Mouse (Mus musculus): ENCODE measurements around the gene Gm35549. TPM values are rescaled to one million over a fixed set of nuclear protein-coding genes. Genes with fewer than 3 reads are reported as not detected.
"Not testable (repeated sequence)": the region's sequence is repeated elsewhere in the genome, so short reads cannot be mapped to it uniquely, and the experiment has no call there.

Gene Gm35549
- total RNA-seq (2017): not detected in 2 replicates

DNA sequence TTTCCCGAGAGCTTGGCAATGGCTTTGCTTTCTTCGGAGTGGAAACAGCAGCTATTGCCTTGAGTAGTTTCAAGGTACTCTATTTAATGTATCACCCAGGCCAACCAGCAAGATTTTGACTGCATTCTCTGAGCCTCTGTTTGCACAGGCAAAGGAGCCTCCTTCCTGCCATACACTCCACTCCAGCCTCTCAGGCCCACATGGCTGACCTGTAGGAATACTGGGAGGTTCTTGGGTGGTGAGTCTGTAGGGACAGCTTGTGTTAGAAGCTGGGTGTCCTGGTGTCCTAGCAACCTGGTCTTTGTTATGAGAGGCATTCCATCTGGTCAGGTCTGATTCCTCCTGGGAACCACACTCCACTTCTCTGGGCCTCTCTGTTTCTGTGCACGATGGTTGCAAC lies at the start of gene Gm35549:
Gene Gm35549 (minus strand): TSS at position 276 of the 400 bp plus-strand sequence.
- no peak for ATAC-seq (replicated peaks; ENCODE audit: low read depth, poor library complexity, severe bottlenecking)

- peak; percentile 81 for ATAC-seq (replicated peaks; ENCODE audit: low read depth, poor library complexity, severe bottlenecking)
Observed at GRCm38 (mm10) chr9:122886372-122887179, 42.7 kb upstream of the Gm35549 start.

- no peak for ATAC-seq (replicated peaks; ENCODE audit: low read depth, poor library complexity, severe bottlenecking)
Observed at GRCm38 (mm10) chr9:122885385-122885784, 41.5 kb upstream of the Gm35549 start, which contains the start of gene Zkscan7. TSS of gene Zkscan7 (plus strand) at chr9:122885685.

DNA sequence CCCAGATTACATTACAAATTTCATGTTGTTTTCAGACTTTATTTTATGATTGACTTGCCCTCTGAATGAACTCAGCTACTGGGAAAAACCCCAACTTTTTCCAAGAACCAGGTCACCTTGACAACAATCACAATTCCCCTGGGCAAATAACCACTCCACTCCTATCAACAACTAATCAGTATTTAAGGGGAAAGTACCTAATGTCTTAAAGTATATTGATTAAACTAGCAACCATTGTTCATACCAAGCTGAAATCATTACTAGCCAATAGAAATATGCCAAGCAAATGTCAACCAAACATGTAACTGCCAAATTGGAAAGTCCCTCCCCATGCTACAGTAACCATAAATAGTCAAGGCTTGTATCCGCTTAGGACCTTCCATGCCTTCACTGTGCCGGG lies 31.3 kb upstream of the Gm35549 start:
- ATAC-seq (replicated peaks; ENCODE audit: low read depth, poor library complexity, severe bottlenecking): no peak

GRCm38 (mm10) chr9:122874653-122875052 lies 30.8 kb upstream of the Gm35549 start:
- no peak for ATAC-seq (replicated peaks; ENCODE audit: low read depth, poor library complexity, severe bottlenecking)

DNA sequence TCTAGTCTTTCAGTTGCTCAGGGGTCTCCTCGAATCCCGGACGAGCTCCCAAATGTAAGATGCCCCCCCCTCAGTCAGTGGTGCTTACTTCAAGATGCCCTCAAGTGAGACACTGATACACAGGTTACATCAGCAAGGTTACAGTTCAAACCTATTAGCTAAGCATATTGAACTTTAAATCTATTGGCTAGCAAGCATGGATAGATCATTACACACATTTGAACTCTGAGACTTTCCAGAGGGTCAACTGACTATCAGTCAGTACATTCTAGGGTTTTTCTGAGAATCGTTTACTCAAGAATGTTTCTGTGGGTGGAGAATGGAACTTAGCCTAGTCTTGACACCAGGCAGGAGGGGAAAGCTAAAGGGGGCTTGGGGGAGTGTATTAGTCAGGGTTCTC lies 28.8 kb upstream of the Gm35549 start:
- no peak for ATAC-seq (replicated peaks; ENCODE audit: low read depth, poor library complexity, severe bottlenecking)

DNA sequence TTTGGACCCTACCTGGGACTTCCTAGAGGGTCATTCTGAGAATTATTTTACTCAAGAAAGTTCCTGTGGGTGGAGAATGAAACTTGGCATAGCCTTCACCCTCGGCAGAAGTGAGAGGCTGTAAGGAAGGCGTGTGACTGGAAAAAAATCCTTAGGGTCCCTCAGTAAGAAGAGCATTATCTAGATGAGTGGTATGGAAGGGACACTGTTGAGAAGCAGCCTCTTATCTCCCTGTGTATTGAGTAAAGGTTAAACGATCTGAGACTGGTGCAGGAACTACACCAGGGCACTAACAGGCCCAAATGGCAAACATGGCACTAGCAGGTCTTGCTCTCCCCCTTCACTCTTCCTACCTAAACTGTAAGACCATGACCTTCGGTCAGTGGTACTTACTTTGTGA lies 22.4 kb upstream of the Gm35549 start:
- peak; percentile 15; the same call in 1 of the 2 replicates for ATAC-seq (replicated peaks; ENCODE audit: low read depth, poor library complexity, severe bottlenecking)

DNA sequence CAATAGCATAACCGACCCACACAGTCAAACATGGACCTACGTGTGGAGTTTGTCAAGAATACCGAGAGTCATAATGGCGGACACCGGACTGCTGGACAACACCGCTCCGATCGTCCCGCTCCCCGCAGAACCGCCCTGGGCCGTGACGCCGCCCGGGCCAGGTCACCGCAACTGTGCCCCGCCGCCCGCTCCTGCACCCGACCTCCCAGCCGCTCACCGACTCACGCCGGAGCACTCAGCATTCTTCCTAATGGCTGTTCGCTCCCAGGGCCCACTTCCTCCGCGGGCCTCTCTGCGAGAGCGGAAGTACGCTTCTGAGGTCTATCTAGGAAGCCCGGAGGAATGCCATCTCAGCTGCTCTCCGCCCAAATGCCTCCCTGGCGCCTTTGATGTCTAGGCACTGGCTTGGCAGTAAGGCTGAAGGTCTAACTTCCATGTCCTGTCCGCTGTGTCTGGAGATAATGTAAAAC lies 21.9 kb upstream of the Gm35549 start, which contains the start of gene Zfp445:
Gene Zfp445 (minus strand): TSS at position 310 of the 470 bp plus-strand sequence.
- ATAC-seq (replicated peaks; ENCODE audit: low read depth, poor library complexity, severe bottlenecking): peak; percentile 99

GRCm38 (mm10) chr9:122864848-122865247 lies 21.0 kb upstream of the Gm35549 start:
- no peak for ATAC-seq (replicated peaks; ENCODE audit: low read depth, poor library complexity, severe bottlenecking)

- no peak for ATAC-seq (replicated peaks; ENCODE audit: low read depth, poor library complexity, severe bottlenecking)
Observed at GRCm38 (mm10) chr9:122863731-122864130, 19.9 kb upstream of the Gm35549 start.

DNA sequence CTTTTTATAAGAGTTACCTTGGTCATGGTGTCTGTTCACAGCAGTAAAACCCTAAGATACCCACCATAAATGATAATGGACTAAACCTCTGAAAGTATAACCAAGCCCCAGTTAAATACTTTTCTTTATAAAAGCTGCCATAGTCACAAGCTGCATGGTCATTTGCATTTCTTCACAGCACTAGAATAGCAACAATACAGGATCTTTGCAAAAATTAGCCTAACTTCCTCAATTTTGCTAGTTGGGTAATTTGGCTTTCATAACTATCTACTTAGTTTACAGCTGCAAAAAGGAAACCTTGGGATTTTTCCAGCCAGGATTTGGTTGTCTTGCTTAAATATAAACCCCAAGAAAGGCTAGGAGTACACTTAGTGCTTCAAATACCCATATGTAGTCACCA lies 16.9 kb upstream of the Gm35549 start:
- ATAC-seq (replicated peaks; ENCODE audit: low read depth, poor library complexity, severe bottlenecking): no peak

GRCm38 (mm10) chr9:122856716-122857115 lies 12.9 kb upstream of the Gm35549 start:
- no peak for ATAC-seq (replicated peaks; ENCODE audit: low read depth, poor library complexity, severe bottlenecking)

- ATAC-seq (replicated peaks; ENCODE audit: low read depth, poor library complexity, severe bottlenecking): no peak
Observed at GRCm38 (mm10) chr9:122855617-122856016, 11.8 kb upstream of the Gm35549 start.

DNA sequence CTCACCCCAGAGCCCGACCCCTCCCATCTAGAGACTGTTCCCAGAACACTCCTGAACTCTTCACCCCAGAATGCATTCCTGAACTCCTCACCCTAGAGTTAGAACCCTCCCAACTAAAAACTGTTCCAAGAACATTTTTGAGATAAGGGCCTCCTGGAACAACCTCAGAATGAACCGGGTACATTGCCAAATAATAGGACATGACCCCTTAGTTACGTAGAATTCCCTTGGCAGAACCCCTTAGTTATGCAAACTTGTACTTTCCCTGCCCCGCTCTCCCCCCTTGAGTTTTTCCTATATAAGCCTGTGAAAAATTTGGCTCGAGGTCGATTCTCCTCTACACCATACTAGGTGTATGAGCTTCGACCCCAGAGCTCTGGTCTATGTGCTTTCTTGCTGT lies 11.3 kb upstream of the Gm35549 start:
- ATAC-seq (replicated peaks; ENCODE audit: low read depth, poor library complexity, severe bottlenecking): not testable (repeated sequence)

DNA sequence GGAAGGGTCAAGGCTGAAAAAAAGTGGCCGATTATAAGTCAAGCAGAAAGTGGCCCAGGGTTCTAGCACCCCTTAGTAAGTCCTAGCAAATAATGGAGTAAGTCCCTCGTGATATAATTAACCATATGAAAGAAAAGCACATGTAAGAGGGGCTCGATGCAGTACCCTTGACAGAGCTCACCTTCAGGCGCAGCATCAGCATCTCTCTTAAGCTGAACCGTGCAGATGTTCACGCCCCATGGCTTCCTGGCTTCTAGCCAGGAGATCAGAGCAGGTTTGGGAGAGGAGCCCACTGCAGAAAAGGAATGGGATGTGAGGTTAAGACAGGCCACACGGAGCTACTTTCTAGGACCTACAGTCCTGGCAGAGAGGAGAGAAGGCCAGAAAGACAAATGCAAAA lies 10.7 kb upstream of the Gm35549 start:
- ATAC-seq (replicated peaks; ENCODE audit: low read depth, poor library complexity, severe bottlenecking): no peak

GRCm38 (mm10) chr9:122847811-122848311 lies 4.0 kb upstream of the Gm35549 start:
- ATAC-seq (replicated peaks; ENCODE audit: low read depth, poor library complexity, severe bottlenecking): not testable (repeated sequence)

- ATAC-seq (replicated peaks; ENCODE audit: low read depth, poor library complexity, severe bottlenecking): no peak
Observed at GRCm38 (mm10) chr9:122846156-122846555, 2.3 kb upstream of the Gm35549 start.

DNA sequence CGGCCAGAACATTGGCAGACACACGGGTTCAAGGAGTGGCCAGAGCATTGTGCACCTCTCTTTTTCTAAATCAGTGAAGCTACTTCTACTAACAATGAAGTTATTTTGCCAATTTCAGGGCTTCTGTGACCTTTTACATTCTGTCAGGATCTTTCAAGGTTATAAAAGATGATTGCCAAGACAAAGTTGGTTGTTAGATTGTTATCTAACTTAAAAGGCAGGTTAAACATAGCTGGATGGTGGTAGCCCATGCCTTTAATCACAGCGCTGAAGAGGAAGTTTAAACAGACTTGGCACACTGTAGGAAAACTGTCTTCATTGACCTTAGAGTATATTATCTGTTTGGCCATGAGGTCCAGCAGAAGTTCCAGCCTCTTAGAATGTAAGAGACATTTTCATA lies 1.8 kb upstream of the Gm35549 start:
- no peak for ATAC-seq (replicated peaks; ENCODE audit: low read depth, poor library complexity, severe bottlenecking)

DNA sequence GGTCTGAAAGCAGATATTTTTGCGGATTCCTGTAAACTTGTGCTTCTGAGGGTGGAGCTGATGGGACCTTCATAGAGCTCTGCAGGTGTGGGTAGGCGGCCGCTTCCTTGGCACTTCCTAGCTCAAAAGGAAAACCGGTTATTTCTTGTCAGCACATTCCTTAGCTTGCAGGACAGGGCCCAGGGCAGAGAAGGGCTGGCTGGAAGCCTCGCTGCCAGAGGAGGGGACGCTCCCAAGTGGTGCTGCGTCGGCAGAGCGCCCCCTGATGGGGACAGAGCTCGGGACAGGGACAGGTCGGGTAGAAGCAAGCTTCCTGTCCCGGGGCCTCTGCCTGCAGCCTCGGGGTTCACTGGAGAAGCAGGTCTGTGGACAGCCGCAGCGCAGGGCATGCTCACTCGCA lies 6.2 kb downstream of the Gm35549 start:
- ATAC-seq (replicated peaks; ENCODE audit: low read depth, poor library complexity, severe bottlenecking): no peak

GRCm38 (mm10) chr9:122837216-122837615 lies 6.6 kb downstream of the Gm35549 start:
- no peak for ATAC-seq (replicated peaks; ENCODE audit: low read depth, poor library complexity, severe bottlenecking)

- ATAC-seq (replicated peaks; ENCODE audit: low read depth, poor library complexity, severe bottlenecking): no peak
Observed at GRCm38 (mm10) chr9:122836790-122837189, 7.0 kb downstream of the Gm35549 start.

All from common myeloid progenitor, adult 5-6 weeks (primary cell).